Mouse (Mus musculus) lung, adult 2 months (tissue): ENCODE measurements at regions not wholly inside any gene's neighbourhood (a gene's known extent, or its start where the extent isn't known, plus 50 kb on each side); places are given as distances from the start of the nearest gene placed in this dataset.

Experiments
- CTCF ChIP-seq: fragments of 200-500 bp; IDR thresholded peaks from 2 replicates; pipeline ENCODE4 v1.5.1; 2011; ENCODE audit warnings: mild to moderate bottlenecking, low read length, control low read depth; ENCODE audit not compliant: insufficient read depth
- POLR2A ChIP-seq: fragments of 200-500 bp; IDR thresholded peaks from 2 replicates; pipeline ENCODE4 v1.6.1; 2011; ENCODE audit warnings: low read depth, mild to moderate bottlenecking, control low read depth, low read length, borderline replicate concordance; ENCODE audit errors: extremely low read depth

GRCm38 (mm10) chr8:91987854-91988253 is 186.0 kb upstream of the Irx3 start:
- no peak for TF ChIP-seq CTCF
- TF ChIP-seq POLR2A = no peak
